Mouse (Mus musculus) kidney, adult 2 months (tissue): ENCODE data around the gene Wdr64.

ENCODE experiments used
- CTCF ChIP-seq: fragments of 200-500 bp; conservative IDR thresholded peaks from 2 replicates; pipeline ENCODE4 v1.5.1; 2011; ENCODE audit warnings: low read depth, mild to moderate bottlenecking, control low read depth, low read length, moderate library complexity, mixed read lengths; ENCODE audit not compliant: insufficient read depth, insufficient read length
- POLR2A ChIP-seq: fragments of 200-500 bp; IDR thresholded peaks from one replicate; pipeline ENCODE4 v1.6.1; 2011; ENCODE audit warnings: low read depth, low read length, control low read depth

- TF ChIP-seq CTCF (no peak), POLR2A (no peak)
Observed at GRCm38 (mm10) chr1:175794668-175795067, 96.3 kb downstream of the Wdr64 start.
